Mouse (Mus musculus) heart, postnatal 4 days (tissue): ENCODE measurements around the gene Izumo3. TPM values are rescaled to one million over a fixed set of nuclear protein-coding genes. Genes with fewer than 3 reads are reported as not detected.
"Not testable (repeated sequence)": the region's sequence is repeated elsewhere in the genome, so short reads cannot be mapped to it uniquely, and the experiment has no call there.

Source experiments
- DNase-seq: peaks from one replicate; pipeline ENCODE4 v3.0.0; 2021
- total RNA-seq, 2 experiments: library from RNA; stranded (reverse); gene quantifications; 2 replicates each; pipeline ENCODE4 v1.2.3; 2021

Gene Izumo3
- total RNA-seq = not detected

- no peak for DNase-seq
These were observed at the start of gene Izumo3 for GRCm38 (mm10) chr4:92147134-92147533. Gene Izumo3 (minus strand): TSS chr4:92147234.

DNA sequence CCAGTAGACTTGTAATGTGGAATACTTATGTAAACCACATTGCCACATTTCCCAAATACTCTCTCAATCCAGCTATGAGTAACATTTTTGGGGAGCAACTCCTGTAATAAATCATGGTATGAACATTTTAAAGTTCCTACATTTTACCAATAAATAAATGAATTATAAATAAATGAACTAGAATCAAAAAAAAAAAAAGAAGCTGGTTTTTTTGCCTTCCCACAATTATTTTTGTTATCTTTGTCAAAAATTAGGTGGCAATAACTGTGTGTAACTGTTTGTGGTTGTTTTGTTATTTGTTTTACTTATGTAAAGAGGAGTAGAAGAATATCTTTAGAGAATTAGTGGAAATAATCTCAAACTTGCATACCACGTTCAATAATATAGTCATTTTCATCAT, 44.6 kb upstream of the Izumo3 start, which contains the start of gene Gm12666:
Gm12666 (minus strand) TSS at position 101 of the 400 bp plus-strand sequence.
- DNase-seq = not testable (repeated sequence)

DNA sequence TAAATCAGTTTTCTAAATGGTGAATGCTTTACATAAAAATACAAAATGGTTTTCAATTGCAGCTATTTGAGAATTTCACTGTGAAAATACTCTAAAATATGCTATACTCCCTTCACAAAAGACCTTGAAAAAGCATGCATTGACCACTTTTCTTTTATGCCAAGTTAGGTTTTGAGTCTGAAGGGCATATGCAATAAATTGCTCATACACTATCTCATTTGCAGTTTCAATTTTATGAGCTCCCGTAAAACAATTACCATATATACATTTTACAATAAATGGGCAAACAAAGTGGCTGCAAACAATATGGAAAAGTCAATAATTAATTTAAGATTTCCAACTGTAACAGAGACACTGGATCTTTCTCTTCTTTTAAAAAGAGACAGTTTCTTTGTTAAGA, 5.6 kb upstream of the Izumo3 start:
- no peak for DNase-seq

DNA sequence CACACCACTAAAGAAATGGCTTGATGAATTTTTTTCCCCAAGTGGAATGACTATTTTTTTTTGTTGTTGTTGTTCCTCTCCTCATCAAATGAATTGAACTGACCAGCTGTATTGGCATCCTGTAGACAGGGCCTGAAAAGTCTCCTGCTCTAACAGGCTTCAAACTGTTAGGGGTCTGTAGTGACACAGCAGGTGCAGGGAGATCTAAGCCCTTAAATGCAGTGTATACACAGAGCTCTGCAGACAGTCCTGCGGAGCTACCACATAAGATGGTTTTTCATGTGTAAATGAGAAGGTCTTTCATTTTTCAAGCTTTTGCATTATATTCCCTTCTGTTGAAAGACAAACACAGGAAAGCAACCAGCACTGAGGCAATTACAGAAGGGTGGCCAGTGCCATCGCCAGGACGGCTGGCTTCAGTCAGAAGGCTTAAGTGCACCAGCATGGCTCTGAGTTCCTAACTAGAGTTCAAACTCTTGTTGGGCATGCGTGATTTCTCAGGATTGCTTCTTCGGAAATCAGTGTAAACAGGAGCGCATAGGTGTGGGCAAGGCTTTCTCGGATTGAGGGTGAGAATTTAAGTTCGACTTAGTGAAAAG, 35.5 kb downstream of the Izumo3 start:
- no peak for DNase-seq

GRCm38 (mm10) chr4:92097386-92097785, 49.6 kb downstream of the Izumo3 start:
- DNase-seq = no peak

GRCm38 (mm10) chr4:92095951-92096350, 51.1 kb downstream of the Izumo3 start:
- DNase-seq = no peak

Other genes with a start within 250 kb of the Izumo3 start
- 1 to 10 TPM; 3.0 to 4.2 TPM for gene Gm12666, start 44.5 kb upstream of the Izumo3 start, total RNA-seq